Mouse (Mus musculus): ENCODE measurements at regions not wholly inside any gene's neighbourhood (a gene's known extent, or its start where the extent isn't known, plus 50 kb on each side); places are given as distances from the start of the nearest gene placed in this dataset.

DNA sequence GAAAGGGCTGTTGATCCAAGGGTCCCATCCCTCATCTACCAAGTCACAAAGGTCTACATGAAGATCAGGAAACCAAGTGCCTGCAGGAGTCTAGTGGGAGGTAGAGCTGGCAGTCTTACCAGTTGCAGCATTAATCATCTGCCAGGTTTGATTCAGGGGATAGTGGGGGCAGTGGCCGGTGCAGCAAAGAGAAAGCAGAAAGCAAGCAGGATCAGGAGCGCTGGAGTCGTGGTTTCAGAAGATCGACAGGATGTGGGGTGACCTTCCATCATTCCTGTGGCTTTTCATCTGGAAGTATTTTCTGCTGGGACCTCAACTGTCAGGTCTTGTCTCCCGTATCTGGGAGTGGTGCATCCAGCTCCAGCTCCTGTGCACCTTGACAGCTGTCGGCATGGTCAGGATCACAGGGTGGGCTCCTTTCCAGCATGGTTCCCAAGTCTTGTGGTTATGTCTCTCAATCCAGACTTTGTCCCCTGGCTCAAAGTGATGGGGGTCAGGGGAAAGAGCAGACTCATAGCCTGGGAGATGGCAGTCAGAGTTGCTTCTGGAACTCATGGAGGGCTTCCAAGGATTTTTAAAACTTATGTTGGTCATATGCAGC is 51.2 kb upstream of the Fzd7 start:
- H3K4me2 ChIP-seq = no peak overlapping the region
- H3K4me1 ChIP-seq (ENCODE audit: control insufficient read depth, insufficient read depth, low read length) = no peaks in the 10 kb centered on the region
- 93% methylated on average over 6 of the region's 6 CpGs for WGBS
- DNase-seq (ENCODE audit: low spot score, missing footprints) (no peak), ATAC-seq (ENCODE audit: low FRiP score) (no peak)
- no peak overlapping the region for H3K27ac ChIP-seq (ENCODE audit: low read depth, low read length)
- H3K36me3 ChIP-seq (ENCODE audit: control insufficient read depth, insufficient read depth, low read length) = no peaks in the 10 kb centered on the region
- H3K9ac ChIP-seq (ENCODE audit: low read length) = no peak overlapping the region
- H3K4me3 ChIP-seq (ENCODE audit: low read depth, low read length) = no peak overlapping the region
- no peaks in the 10 kb centered on the region for H3K9me3 ChIP-seq (ENCODE audit: control insufficient read depth, low read length)
- H3K27me3 ChIP-seq (ENCODE audit: control insufficient read depth, insufficient read depth, low read length) = no peaks in the 10 kb centered on the region
